In genomic region chr11:33433813-33434212, GRCm38 (mm10) we compare ENCODE assay signal across 12 mouse cellular contexts.
DNase-seq lines count a peak whose midpoint lies in the region; ATAC-seq and TF ChIP-seq lines count a peak whose summit lies in the region.
"Had no signal": no experiment of that assay in that cellular context is flagged by ENCODE, and none has a peak within 500 bp of the region (broad histone marks: within the 10 kb centered on the region; RNA-seq: fewer than 3 reads in every experiment).

No protein-coding gene starts in this region.

- DNase-seq in hindbrain, postnatal 0 days (ENCODE audit: low spot score) = peak; percentile 56
- no peak for DNase-seq in CH12.LX (ENCODE audit: extremely low read depth)
- DNase-seq in cerebellum, adult 11-12 months = peak; percentile 24
- DNase-seq in spleen, postnatal 14 days (ENCODE audit: low spot score in 2 of 2) = no peak
- no peak for DNase-seq in urinary bladder, postnatal 25 days (ENCODE audit: low spot score)
- DNase-seq: kidney, postnatal 14 days; thymus, postnatal 4 days had no signal

- TF ChIP-seq EP300 in CH12.LX (IDR thresholded peaks at IDR 0.05; ENCODE audit: low read length) = no peak

- no peak overlapping the region for H3K4me2 ChIP-seq in hindbrain, postnatal 0 days (ENCODE audit: low read depth, low read length)
- H3K4me2 ChIP-seq in hindbrain, embryonic 16.5 days (ENCODE audit: low read length) = no peak overlapping the region
- H3K4me2 ChIP-seq in CH12.LX (ENCODE audit: insufficient read depth, low read depth, poor library complexity, severe bottlenecking) = no peak overlapping the region
- H3K4me2 ChIP-seq: embryonic facial prominence, embryonic 12.5 days; lung, embryonic 15.5 days had no signal

- H3K4me1 ChIP-seq in hindbrain, postnatal 0 days (ENCODE audit: insufficient read depth, low read length) = no peaks in the 10 kb centered on the region
- no peaks in the 10 kb centered on the region for H3K4me1 ChIP-seq in hindbrain, embryonic 16.5 days (ENCODE audit: control insufficient read depth, insufficient read depth, low read depth, low read length)
- H3K4me1 ChIP-seq in CH12.LX (ENCODE audit: control insufficient read depth in 1 of 2, insufficient read depth in 2 of 2) = no peaks in the 10 kb centered on the region
- no peaks in the 10 kb centered on the region for H3K4me1 ChIP-seq in cortical plate, adult 2 months (ENCODE audit: control insufficient read depth, insufficient read depth, low read length)
- H3K4me1 ChIP-seq: embryonic facial prominence, embryonic 12.5 days; lung, embryonic 15.5 days had no signal

- H3K4me3 ChIP-seq in hindbrain, postnatal 0 days (ENCODE audit: low read length) = no peak overlapping the region
- no peak overlapping the region for H3K4me3 ChIP-seq in hindbrain, embryonic 16.5 days (ENCODE audit: low read length)
- no peak overlapping the region for H3K4me3 ChIP-seq in CH12.LX (replicated peaks in 1 of 3; ENCODE audit: low read depth in 2 of 3, low read length in 2 of 3, poor library complexity in 1 of 3)
- no peak overlapping the region for H3K4me3 ChIP-seq in cortical plate, adult 2 months (ENCODE audit: insufficient read depth, low read length)
- H3K4me3 ChIP-seq: embryonic facial prominence, embryonic 12.5 days; lung, embryonic 15.5 days had no signal

- no peak overlapping the region for H3K9ac ChIP-seq in hindbrain, postnatal 0 days (replicated peaks; ENCODE audit: low read length)
- no peak overlapping the region for H3K9ac ChIP-seq in hindbrain, embryonic 16.5 days (ENCODE audit: low read depth, low read length)
- no peak overlapping the region for H3K9ac ChIP-seq in CH12.LX (ENCODE audit: insufficient read depth, low read depth)
- H3K9ac ChIP-seq: embryonic facial prominence, embryonic 12.5 days; lung, embryonic 15.5 days had no signal

- H3K36me3 ChIP-seq in hindbrain, postnatal 0 days (ENCODE audit: insufficient read depth, low read length) = no peaks in the 10 kb centered on the region
- H3K36me3 ChIP-seq in hindbrain, embryonic 16.5 days (ENCODE audit: control insufficient read depth, insufficient read depth, low read length) = no peaks in the 10 kb centered on the region
- H3K36me3 ChIP-seq in CH12.LX (replicated peaks in 1 of 2; ENCODE audit: control insufficient read depth in 1 of 2, insufficient read depth in 1 of 2, low read length in 1 of 2) = no peaks in the 10 kb centered on the region
- H3K36me3 ChIP-seq: embryonic facial prominence, embryonic 12.5 days; lung, embryonic 15.5 days had no signal

- peak; percentile 44; the same call in 1 of the 2 replicates for TF ChIP-seq CTCF in hindbrain, postnatal 0 days (IDR thresholded peaks at IDR 0.05; ENCODE audit: low read depth)
- TF ChIP-seq CTCF in CH12.LX (conservative IDR thresholded peaks at IDR 0.05 in 1 of 2, IDR thresholded peaks at IDR 0.05 in 1 of 2; ENCODE audit: low read depth in 2 of 2, low read length in 2 of 2) = peak in 1 of 2 experiments; percentile 34; a peak in 1 of 4 replicates
- 0 out of 2 replicates have a peak, but pooled peaks have one; percentile 16 for TF ChIP-seq CTCF in cortical plate, adult 2 months (IDR thresholded peaks at IDR 0.05; ENCODE audit: extremely low read depth, insufficient read depth, low read length)

- H3K27me3 ChIP-seq in hindbrain, postnatal 0 days (ENCODE audit: insufficient read depth, low read length) = no peaks in the 10 kb centered on the region
- H3K27me3 ChIP-seq in hindbrain, embryonic 16.5 days (replicated peaks; ENCODE audit: control insufficient read depth, insufficient read depth, low read length) = no peaks in the 10 kb centered on the region
- no peaks in the 10 kb centered on the region for H3K27me3 ChIP-seq in CH12.LX (replicated peaks)
- H3K27me3 ChIP-seq: embryonic facial prominence, embryonic 12.5 days; lung, embryonic 15.5 days had no signal

- no peak overlapping the region for H3K27ac ChIP-seq in hindbrain, postnatal 0 days
- no peak overlapping the region for H3K27ac ChIP-seq in hindbrain, embryonic 16.5 days (ENCODE audit: low read depth, low read length)
- no peak overlapping the region for H3K27ac ChIP-seq in CH12.LX (ENCODE audit: insufficient read depth, low read depth)
- no peak overlapping the region for H3K27ac ChIP-seq in cortical plate, adult 2 months (ENCODE audit: insufficient read depth, low read length)
- H3K27ac ChIP-seq: embryonic facial prominence, embryonic 12.5 days; lung, embryonic 15.5 days had no signal

- no peak for TF ChIP-seq POLR2A in CH12.LX (IDR thresholded peaks at IDR 0.05; ENCODE audit: low read depth, low read length)
- no peak for TF ChIP-seq POLR2A in cortical plate, adult 2 months (IDR thresholded peaks at IDR 0.05; ENCODE audit: extremely low read depth, insufficient read depth, low read length)

- H3K79me2 ChIP-seq in CH12.LX (replicated peaks; ENCODE audit: control insufficient read depth, extremely low read depth, insufficient read depth, poor library complexity, severe bottlenecking) = no peaks in the 10 kb centered on the region

- WGBS in hindbrain, postnatal 0 days = 34% methylated on average over 5 of the region's 5 CpGs
- whole genome bisulfite sequencing in hindbrain, embryonic 16.5 days = 20% methylated on average over 5 of the region's 5 CpGs

- dilution Hi-C loops in CH12.LX (cut with MboI; ENCODE audit: extremely low pct_ligation_motif_present, extremely low pct_unique_long_range_greater_than_20kb, low sequenced_read_pairs) = no loop called here

- ATAC-seq in hindbrain, postnatal 0 days = no peak
- ATAC-seq in hindbrain, embryonic 16.5 days = no peak
- ATAC-seq: intestine, postnatal 0 days had no signal

- H3K9me3 ChIP-seq in hindbrain, postnatal 0 days (ENCODE audit: low read length) = no peaks in the 10 kb centered on the region
- no peaks in the 10 kb centered on the region for H3K9me3 ChIP-seq in hindbrain, embryonic 16.5 days (ENCODE audit: control insufficient read depth, low read length)
- H3K9me3 ChIP-seq in CH12.LX (replicated peaks; ENCODE audit: low read length) = no peaks in the 10 kb centered on the region
- H3K9me3 ChIP-seq: embryonic facial prominence, embryonic 12.5 days; lung, embryonic 15.5 days had no signal

- TF ChIP-seq RAD21 in CH12.LX (IDR thresholded peaks at IDR 0.05; ENCODE audit: low read depth, low read length) = peak; percentile 40

- in situ Hi-C loops in CH12.LX (cut with MboI; ENCODE audit: low pct_ligation_motif_present, low pct_unique_long_range_greater_than_20kb, low sequenced_read_pairs) = no loop called here

TF ChIP-seq in CH12.LX, 34 proteins besides CTCF, POLR2A, EP300 and RAD21:
- TF ChIP-seq USF2 (conservative IDR thresholded peaks at IDR 0.05; ENCODE audit: low read depth, low read length) (no peak), SMC3 (IDR thresholded peaks at IDR 0.05; ENCODE audit: low read depth, low read length) (peak; percentile 21; the same call in 1 of the 2 replicates), ZKSCAN1 (IDR thresholded peaks at IDR 0.05; ENCODE audit: borderline replicate concordance, low read depth, low read length) (no peak)

Comparison
In these comparisons a context has a peak if more than half of its experiments do, and no peak if none do; other contexts are left out.
1. DNase-seq: peak in hindbrain, postnatal 0 days (single experiment) and cerebellum, adult 11-12 months (single experiment); none in CH12.LX (single experiment), spleen, postnatal 14 days (0 of 2) and urinary bladder, postnatal 25 days (single experiment).